ENCODE assay signal across 17 mouse cellular contexts in the genomic region with DNA sequence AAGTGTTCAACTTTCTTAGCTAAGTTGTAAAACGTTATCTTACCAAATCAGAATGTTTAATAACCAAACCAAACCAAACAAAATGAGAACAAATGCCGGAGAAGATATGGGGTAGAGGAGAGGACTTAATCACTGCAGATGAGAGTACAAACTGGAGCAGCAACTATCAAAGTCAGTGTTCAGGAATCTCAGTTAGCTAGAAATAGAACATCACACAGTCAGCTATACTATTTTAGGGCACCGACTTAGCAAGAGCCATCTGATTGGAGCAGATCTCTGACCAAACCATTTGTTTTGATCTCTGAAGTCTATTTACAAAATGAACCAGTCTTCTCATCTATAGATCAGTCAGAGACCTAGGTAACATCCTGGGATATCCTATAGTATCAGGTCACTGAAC.
A peak's percentile ranks its signal among the peaks of the same experiment; 100 is the strongest.
DNase-seq lines count a peak whose midpoint lies in the region; ATAC-seq and TF ChIP-seq lines count a peak whose summit lies in the region.
"Had no signal": no experiment of that assay in that cellular context is flagged by ENCODE, and none has a peak within 500 bp of the region (broad histone marks: within the 10 kb centered on the region; RNA-seq: fewer than 3 reads in every experiment).

No protein-coding gene starts in this region.

- peak overlapping the region; percentile 56 for H3K4me3 ChIP-seq in gastrocnemius, adult 2 months
- H3K4me3 ChIP-seq in heart, embryonic 11.5 days (ENCODE audit: low read depth, low read length): no peak overlapping the region
- H3K4me3 ChIP-seq in heart, embryonic 16.5 days (ENCODE audit: low read length): no peak overlapping the region
- H3K4me3 ChIP-seq in kidney, embryonic 15.5 days (replicated peaks): no peak overlapping the region
- H3K4me3 ChIP-seq: embryonic facial prominence, embryonic 12.5 days; forebrain, embryonic 15.5 days; hindbrain, embryonic 13.5 days; intestine, embryonic 15.5 days had no signal

- 54% methylated on average over 3 of the region's 3 CpGs for WGBS in heart, embryonic 11.5 days (ENCODE audit: insufficient replicate concordance)
- 44% methylated on average over 3 of the region's 3 CpGs for WGBS in heart, embryonic 16.5 days
- 78% methylated on average over 3 of the region's 3 CpGs for WGBS in kidney, embryonic 15.5 days

- intact Hi-C loops in gastrocnemius, adult 2 months (cut with DNase I): no loop called here

- TF ChIP-seq CTCF in gastrocnemius, adult 2 months (IDR thresholded peaks at IDR 0.05): no peak

- DNase-seq in gastrocnemius, adult 2 months: no peak
- no peak for DNase-seq in gastrocnemius, postnatal 25 days
- peak; percentile 8 for DNase-seq in heart, adult 9 months (ENCODE audit: low spot score in 2 of 2)
- peak; percentile 8 for DNase-seq in brain, adult 2 months (ENCODE audit: low read depth, low spot score)
- DNase-seq in kidney, adult 8-10 months: no peak
- DNase-seq: adrenal gland, postnatal 10 days; cerebellum, adult 11-12 months; cerebellum, adult 9-10 months; gastrocnemius, postnatal 36 days; kidney, adult 18-20 months had no signal

- peaks cover 4% of the 10 kb centered on the region; the same call in 1 of the 2 replicates for H3K4me1 ChIP-seq in heart, embryonic 11.5 days (ENCODE audit: control insufficient read depth, insufficient read depth, low read length)
- H3K4me1 ChIP-seq in heart, embryonic 16.5 days (ENCODE audit: control insufficient read depth, insufficient read depth, low read length): peaks cover 7% of the 10 kb centered on the region; the same call in 1 of the 2 replicates
- no peaks in the 10 kb centered on the region for H3K4me1 ChIP-seq in kidney, embryonic 15.5 days
- H3K4me1 ChIP-seq: embryonic facial prominence, embryonic 12.5 days; forebrain, embryonic 15.5 days; hindbrain, embryonic 13.5 days; intestine, embryonic 15.5 days had no signal

- H3K27me3 ChIP-seq in heart, embryonic 11.5 days (ENCODE audit: control insufficient read depth, insufficient read depth, low read length): no peaks in the 10 kb centered on the region
- no peaks in the 10 kb centered on the region for H3K27me3 ChIP-seq in heart, embryonic 16.5 days (ENCODE audit: control insufficient read depth, insufficient read depth, low read length)
- H3K27me3 ChIP-seq in kidney, embryonic 15.5 days: no peaks in the 10 kb centered on the region
- H3K27me3 ChIP-seq: embryonic facial prominence, embryonic 12.5 days; forebrain, embryonic 15.5 days; hindbrain, embryonic 13.5 days; intestine, embryonic 15.5 days had no signal

- H3K4me2 ChIP-seq in heart, embryonic 11.5 days: no peak overlapping the region
- H3K4me2 ChIP-seq in heart, embryonic 16.5 days (ENCODE audit: low read depth, low read length): no peak overlapping the region
- H3K4me2 ChIP-seq in kidney, embryonic 15.5 days: no peak overlapping the region
- H3K4me2 ChIP-seq: embryonic facial prominence, embryonic 12.5 days; forebrain, embryonic 15.5 days; hindbrain, embryonic 13.5 days; intestine, embryonic 15.5 days had no signal

- no peaks in the 10 kb centered on the region for H3K9me3 ChIP-seq in heart, embryonic 11.5 days (replicated peaks; ENCODE audit: control insufficient read depth, low read length)
- H3K9me3 ChIP-seq in heart, embryonic 16.5 days (replicated peaks; ENCODE audit: control insufficient read depth, low read length): no peaks in the 10 kb centered on the region
- H3K9me3 ChIP-seq in kidney, embryonic 15.5 days (replicated peaks): no peaks in the 10 kb centered on the region
- H3K9me3 ChIP-seq: embryonic facial prominence, embryonic 12.5 days; forebrain, embryonic 15.5 days; hindbrain, embryonic 13.5 days; intestine, embryonic 15.5 days had no signal

- H3K9ac ChIP-seq in heart, embryonic 11.5 days (ENCODE audit: low read depth, low read length): no peak overlapping the region
- H3K9ac ChIP-seq in heart, embryonic 16.5 days (ENCODE audit: low read length): no peak overlapping the region
- no peak overlapping the region for H3K9ac ChIP-seq in kidney, embryonic 15.5 days
- H3K9ac ChIP-seq: embryonic facial prominence, embryonic 12.5 days; forebrain, embryonic 15.5 days; hindbrain, embryonic 13.5 days; intestine, embryonic 15.5 days had no signal

- ATAC-seq in heart, embryonic 11.5 days (replicated peaks; ENCODE audit: insufficient number of reproducible peaks, low FRiP score, low TSS enrichment): no peak
- peak; percentile 83 for ATAC-seq in heart, embryonic 16.5 days (replicated peaks; ENCODE audit: extremely low read depth, insufficient read depth, low FRiP score)
- ATAC-seq in kidney, embryonic 15.5 days (replicated peaks; ENCODE audit: low FRiP score): no peak
- ATAC-seq: forebrain, embryonic 15.5 days; intestine, embryonic 15.5 days had no signal

- no peaks in the 10 kb centered on the region for H3K36me3 ChIP-seq in heart, embryonic 11.5 days (ENCODE audit: control insufficient read depth, insufficient read depth, low read length)
- H3K36me3 ChIP-seq in heart, embryonic 16.5 days (ENCODE audit: control insufficient read depth, insufficient read depth): no peaks in the 10 kb centered on the region
- H3K36me3 ChIP-seq in kidney, embryonic 15.5 days: no peaks in the 10 kb centered on the region
- H3K36me3 ChIP-seq: embryonic facial prominence, embryonic 12.5 days; forebrain, embryonic 15.5 days; hindbrain, embryonic 13.5 days; intestine, embryonic 15.5 days had no signal

- H3K27ac ChIP-seq in gastrocnemius, adult 2 months: peak overlapping the region; percentile 80
- no peak overlapping the region for H3K27ac ChIP-seq in heart, embryonic 11.5 days (ENCODE audit: low read depth, low read length)
- H3K27ac ChIP-seq in heart, embryonic 16.5 days (ENCODE audit: low read length): peak overlapping the region; percentile 23; the same call in 1 of the 2 replicates
- no peak overlapping the region for H3K27ac ChIP-seq in kidney, embryonic 15.5 days
- H3K27ac ChIP-seq: embryonic facial prominence, embryonic 12.5 days; forebrain, embryonic 15.5 days; hindbrain, embryonic 13.5 days; intestine, embryonic 15.5 days had no signal

Comparison
In these comparisons a context has a peak if more than half of its experiments do, and no peak if none do; other contexts are left out.
1. H3K27ac ChIP-seq: peak in gastrocnemius, adult 2 months (single experiment) and heart, embryonic 16.5 days (single experiment); none in heart, embryonic 11.5 days (single experiment) and kidney, embryonic 15.5 days (single experiment).
2. DNase-seq: peak in heart, adult 9 months (2 of 2) and brain, adult 2 months (single experiment); none in gastrocnemius, adult 2 months (single experiment), gastrocnemius, postnatal 25 days (single experiment) and kidney, adult 8-10 months (0 of 2).